Mouse (Mus musculus) liver, embryonic 13.5 days (tissue): ENCODE results near the gene Ltb4r1. TPM values are rescaled to one million over a fixed set of nuclear protein-coding genes. Genes with fewer than 3 reads are reported as not detected.

ENCODE experiments used
- ATAC-seq: fragments of 200-750 bp; cut with Nextera tagmentation; 2 replicates; pipeline ENCODE4 v1.8.0; 2017; ENCODE audit warnings: low read depth, mild to moderate bottlenecking, moderate number of reproducible peaks, moderate library complexity
- DNase-seq: peaks from one replicate; pipeline ENCODE4 v3.0.0; 2022
- H3K27ac ChIP-seq: fragments of 300-500 bp; sonication (generic); 2 replicates; pipeline ENCODE4 v1.5.1; 2015; ENCODE audit warnings: moderate library complexity, mild to moderate bottlenecking, inconsistent platforms
- H3K27me3 ChIP-seq: fragments of 300-500 bp; sonication (generic); 2 replicates; pipeline ENCODE4 v1.6.1; 2015; ENCODE audit warnings: mild to moderate bottlenecking, inconsistent platforms
- H3K36me3 ChIP-seq: fragments of 300-500 bp; sonication (generic); 2 replicates; pipeline ENCODE4 v1.6.1; 2015; ENCODE audit warnings: mild to moderate bottlenecking, inconsistent platforms
- H3K4me1 ChIP-seq: fragments of 300-500 bp; sonication (generic); replicated peaks from 2 replicates; pipeline ENCODE4 v1.6.1; 2015; ENCODE audit warnings: inconsistent platforms
- H3K4me2 ChIP-seq: fragments of 300-500 bp; sonication (generic); 2 replicates; pipeline ENCODE4 v1.6.1; 2015; ENCODE audit warnings: inconsistent platforms, mild to moderate bottlenecking, moderate library complexity
- H3K4me3 ChIP-seq: fragments of 300-500 bp; sonication (generic); replicated peaks from 2 replicates; pipeline ENCODE4 v1.5.1; 2015; ENCODE audit warnings: mild to moderate bottlenecking, inconsistent platforms
- H3K9ac ChIP-seq: fragments of 300-500 bp; sonication (generic); 2 replicates; pipeline ENCODE4 v1.6.1; 2015; ENCODE audit warnings: mild to moderate bottlenecking, inconsistent platforms
- H3K9me3 ChIP-seq: fragments of 300-500 bp; sonication (generic); replicated peaks from 2 replicates; pipeline ENCODE4 v1.6.1; 2016; ENCODE audit warnings: inconsistent platforms
- WGBS: fragments of 180-500 bp; shearing (Covaris S2); methylation state at CpG from one replicate; pipeline ENCODE4 v1.1.7; 2015; ENCODE audit not compliant: insufficient replicate concordance; 5-methylcytosine and 5-hydroxymethylcytosine counted together
- polyA plus RNA-seq: library from polyadenylated mRNA; unstranded; fragments of >200 nt; fragmentation: Nextera tagmentation; extraction: Ambion mirVana; gene quantifications from 2 replicates; pipeline ENCODE4 v1.2.1, GENCODE M21; 2015

The Ltb4r1 gene
- polyA plus RNA-seq, 1 experiment from 2014 or later = 4.4 TPM

DNA sequence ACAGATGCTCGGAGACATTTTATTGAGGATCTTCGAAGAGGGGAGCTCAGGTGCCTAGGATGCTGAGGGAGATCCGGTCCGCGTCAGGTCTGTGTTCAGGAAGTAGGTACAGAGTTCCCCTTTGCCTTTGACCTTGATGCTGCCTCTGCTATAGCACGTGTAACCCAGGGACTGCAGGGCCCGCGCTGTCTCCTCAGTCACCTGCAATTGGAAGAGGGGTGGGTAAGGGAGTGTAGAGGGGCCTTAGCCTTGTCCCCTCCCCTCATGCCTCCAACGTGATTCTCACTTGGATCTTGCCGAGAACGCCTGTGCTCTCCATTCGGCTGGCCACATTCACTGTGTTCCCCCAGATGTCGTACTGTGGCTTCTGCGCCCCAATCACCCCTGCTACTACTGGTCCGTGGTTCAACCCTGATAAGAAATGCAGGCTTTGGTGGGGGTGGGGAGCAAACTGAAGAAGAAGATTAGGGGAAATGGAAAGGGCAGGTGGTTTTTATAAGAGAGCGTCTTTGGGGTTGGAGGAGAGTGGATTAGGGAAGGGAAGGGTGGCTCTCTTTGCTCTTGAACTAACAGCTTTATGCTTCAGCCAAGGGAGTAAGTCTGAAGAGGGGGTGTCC is 3.4 kb downstream of the Ltb4r1 start:
- Histone ChIP-seq H3K27me3 (peaks cover 53% of the 10 kb centered on the region), H3K27ac (no peak overlapping the region)

DNA sequence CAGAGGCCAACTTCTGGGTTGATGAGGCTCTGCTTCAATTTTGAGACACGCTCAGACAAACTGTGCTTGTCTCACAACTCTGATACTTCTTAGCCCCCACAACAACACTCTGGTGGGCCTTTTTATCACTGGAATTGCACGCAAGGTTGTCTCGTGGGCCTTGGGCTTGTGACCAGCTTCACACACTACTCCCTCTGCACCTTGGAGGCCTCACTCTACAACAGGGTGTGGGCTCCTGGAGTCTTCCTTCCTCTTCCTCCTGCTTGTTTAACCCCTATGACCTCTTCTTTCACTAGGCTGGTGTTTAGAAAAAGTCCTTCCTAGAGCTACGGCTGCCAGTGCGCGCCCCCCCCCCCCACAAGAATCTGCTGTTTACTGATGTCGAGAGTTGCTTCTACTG is 10.9 kb downstream of the Ltb4r1 start:
- no peaks in the 10 kb centered on the region for H3K9me3 ChIP-seq
- H3K27me3 ChIP-seq = peaks cover 29% of the 10 kb centered on the region
- DNase-seq (no peak), ATAC-seq (no peak)
- H3K27ac ChIP-seq = no peak overlapping the region
- H3K4me3 ChIP-seq = no peak overlapping the region
- H3K9ac ChIP-seq = no peak overlapping the region
- peaks cover 20% of the 10 kb centered on the region for H3K4me1 ChIP-seq
- 44% methylated on average over 7 of the region's 7 CpGs for WGBS
- H3K36me3 ChIP-seq = no peaks in the 10 kb centered on the region
- no peak overlapping the region for H3K4me2 ChIP-seq

More for the DNA sequence above, 3.4 kb downstream of the Ltb4r1 start:
- ATAC-seq (peak; percentile 73), DNase-seq (no peak)
- Histone ChIP-seq H3K4me1 (peaks cover 57% of the 10 kb centered on the region), H3K36me3 (no peaks in the 10 kb centered on the region), H3K4me2 (peak overlapping the region; percentile 42), H3K9me3 (no peaks in the 10 kb centered on the region), H3K4me3 (0 out of 2 replicates have a peak overlapping the region, but pooled peaks have one; percentile 3), H3K9ac (peak overlapping the region; percentile 50; the same call in 1 of the 2 replicates)
- 31% methylated on average over 16 of the region's 16 CpGs for WGBS

DNA sequence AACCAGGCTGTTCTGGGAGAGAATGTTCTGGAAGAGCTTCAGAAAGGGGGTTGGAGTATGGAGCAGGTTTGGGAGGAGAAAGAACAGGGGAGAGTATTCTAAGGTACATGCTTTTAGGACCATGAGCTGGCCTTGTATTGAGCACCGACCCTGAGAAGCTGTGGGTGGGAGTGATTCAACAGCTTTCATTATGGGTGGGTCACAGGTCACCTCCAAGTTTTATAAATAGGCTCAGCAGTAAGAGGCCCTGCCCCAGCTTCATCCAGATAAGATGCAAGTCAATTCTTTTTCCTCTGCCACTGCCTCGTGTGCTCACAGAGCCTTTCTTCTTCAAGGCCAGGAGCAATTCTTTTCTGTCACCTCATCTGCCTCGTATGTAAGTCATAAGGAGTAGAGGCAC is 11.4 kb downstream of the Ltb4r1 start:
- peaks cover 31% of the 10 kb centered on the region for H3K27me3 ChIP-seq
- no peak for DNase-seq
- H3K27ac ChIP-seq = no peak overlapping the region
- no peak for ATAC-seq
- no peaks in the 10 kb centered on the region for H3K36me3 ChIP-seq
- H3K4me1 ChIP-seq = peaks cover 20% of the 10 kb centered on the region
- H3K9me3 ChIP-seq = no peaks in the 10 kb centered on the region
- no peak overlapping the region for H3K9ac ChIP-seq
- H3K4me2 ChIP-seq = no peak overlapping the region
- WGBS = 20% methylated on average over 3 of the region's 3 CpGs
- H3K4me3 ChIP-seq = no peak overlapping the region

DNA sequence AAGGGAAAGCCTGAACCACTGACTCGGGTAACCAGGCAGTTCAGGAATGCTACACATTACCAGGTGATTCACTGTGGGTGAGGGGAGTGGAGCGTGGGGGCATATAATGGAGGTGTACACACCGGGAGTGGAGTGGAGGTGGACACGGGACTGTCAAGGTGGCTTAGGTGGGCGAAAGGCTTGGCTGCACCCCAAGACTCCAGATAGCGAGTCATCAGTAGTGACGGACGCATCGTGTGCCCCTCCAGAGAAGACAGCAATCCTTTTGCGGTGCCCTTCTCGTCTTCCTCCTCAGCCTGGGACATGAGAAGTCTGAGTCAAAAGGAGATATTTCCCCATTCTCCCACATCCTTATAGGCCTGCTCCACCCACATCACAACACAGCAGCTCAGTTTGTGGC is 12.0 kb downstream of the Ltb4r1 start:
- Histone ChIP-seq H3K4me3 (no peak overlapping the region), H3K4me1 (peaks cover 20% of the 10 kb centered on the region), H3K27me3 (peaks cover 33% of the 10 kb centered on the region), H3K9me3 (no peaks in the 10 kb centered on the region), H3K4me2 (no peak overlapping the region), H3K27ac (no peak overlapping the region), H3K9ac (no peak overlapping the region), H3K36me3 (no peaks in the 10 kb centered on the region)
- DNase-seq = no peak
- WGBS = 67% methylated on average over 11 of the region's 11 CpGs
- no peak for ATAC-seq

DNA sequence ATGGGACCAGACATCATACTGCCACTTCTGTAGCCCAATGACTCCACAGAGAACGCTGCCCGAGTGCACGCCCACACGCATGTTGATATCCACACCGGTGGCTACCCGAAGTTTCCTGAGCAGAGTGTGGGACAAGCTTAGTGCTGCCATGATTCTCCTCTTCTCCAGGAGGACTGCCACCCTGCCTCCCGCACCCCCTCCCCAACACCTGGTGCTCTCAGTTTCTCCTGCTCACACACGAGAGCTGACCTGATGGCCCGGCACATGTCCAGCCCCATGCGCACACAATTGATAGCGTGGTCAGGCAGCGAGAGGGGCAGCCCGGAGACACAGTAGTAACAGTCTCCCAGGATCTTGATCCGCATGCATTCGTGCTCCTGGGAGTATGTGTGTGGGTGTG is 12.9 kb downstream of the Ltb4r1 start:
- DNase-seq = no peak
- no peaks in the 10 kb centered on the region for H3K36me3 ChIP-seq
- H3K9me3 ChIP-seq = no peaks in the 10 kb centered on the region
- no peak overlapping the region for H3K9ac ChIP-seq
- WGBS = 79% methylated on average over 15 of the region's 15 CpGs
- H3K4me2 ChIP-seq = no peak overlapping the region
- H3K4me1 ChIP-seq = peaks cover 20% of the 10 kb centered on the region
- no peak for ATAC-seq
- no peak overlapping the region for H3K27ac ChIP-seq
- H3K4me3 ChIP-seq = no peak overlapping the region
- H3K27me3 ChIP-seq = peaks cover 35% of the 10 kb centered on the region

DNA sequence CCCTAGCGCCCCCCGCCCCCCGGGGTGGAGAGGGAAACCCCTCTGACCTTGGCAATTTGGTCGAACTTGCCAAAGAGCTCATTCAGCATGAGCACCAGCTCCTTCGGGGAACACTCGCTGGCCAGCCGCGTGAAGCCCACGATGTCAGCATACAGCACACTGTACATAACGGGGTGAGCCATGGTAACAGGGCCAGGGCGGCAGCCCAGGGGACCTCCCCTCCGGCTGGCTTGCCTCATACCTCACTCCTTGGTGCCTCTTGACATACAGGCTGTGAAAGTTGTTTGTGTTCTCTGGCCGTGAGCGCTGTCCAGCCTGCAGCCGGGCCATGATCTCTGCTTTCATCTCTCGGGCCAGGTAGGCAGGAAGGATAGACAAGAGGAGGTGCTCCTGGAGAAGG is 13.9 kb downstream of the Ltb4r1 start:
- Histone ChIP-seq H3K4me1 (peaks cover 20% of the 10 kb centered on the region), H3K27me3 (peaks cover 37% of the 10 kb centered on the region), H3K27ac (no peak overlapping the region), H3K4me3 (no peak overlapping the region), H3K9me3 (no peaks in the 10 kb centered on the region), H3K9ac (no peak overlapping the region), H3K36me3 (no peaks in the 10 kb centered on the region), H3K4me2 (no peak overlapping the region)
- 64% methylated on average over 16 of the region's 16 CpGs for WGBS
- no peak for ATAC-seq
- DNase-seq = no peak

DNA sequence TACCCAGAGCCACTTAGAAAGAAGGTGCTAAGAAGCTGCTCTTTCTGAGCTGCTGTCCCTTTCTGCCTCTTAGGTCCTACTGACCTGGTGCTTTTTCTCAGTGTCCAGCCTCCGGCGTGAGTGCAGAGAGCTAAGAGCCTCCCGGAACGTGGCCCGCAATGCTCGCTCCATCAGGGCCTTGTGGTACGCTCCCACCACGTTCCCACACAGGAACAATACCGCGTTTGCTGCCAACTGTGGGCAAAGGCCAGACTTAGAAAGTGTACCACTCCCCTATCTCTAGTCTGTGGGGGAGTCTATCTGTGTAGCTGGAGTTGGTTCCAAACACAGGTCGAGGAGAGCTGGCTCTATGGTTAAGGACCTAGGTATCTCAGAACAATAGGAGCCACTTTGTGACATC is 15.0 kb downstream of the Ltb4r1 start:
- H3K4me1 ChIP-seq = peaks cover 20% of the 10 kb centered on the region
- no peak overlapping the region for H3K9ac ChIP-seq
- 76% methylated on average over 11 of the region's 11 CpGs for WGBS

DNA sequence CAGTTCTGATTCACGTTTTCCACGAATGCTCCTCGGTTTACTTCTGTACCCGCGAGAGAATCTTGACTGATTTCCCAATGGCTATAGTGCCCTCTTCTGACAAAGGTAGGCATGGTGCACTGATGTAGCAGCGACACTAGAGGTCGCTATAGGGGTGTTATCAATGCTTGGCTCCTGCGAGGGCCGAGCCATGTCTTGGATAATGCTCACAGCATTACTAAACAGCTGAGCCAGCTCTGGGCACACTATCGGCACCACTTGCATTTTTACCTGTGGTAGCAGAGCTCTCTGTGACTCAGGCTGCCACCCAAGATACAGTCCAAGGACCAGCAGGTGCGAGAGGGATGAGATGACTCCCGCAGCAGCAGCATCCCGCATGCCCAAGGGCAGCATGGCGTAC is 15.5 kb downstream of the Ltb4r1 start:
- H3K4me3 ChIP-seq = no peak overlapping the region
- H3K4me2 ChIP-seq = peak overlapping the region; percentile 26
- H3K9ac ChIP-seq = no peak overlapping the region
- ATAC-seq = peak; percentile 57
- peak; percentile 38 for DNase-seq
- WGBS = 19% methylated on average over 14 of the region's 14 CpGs
- H3K36me3 ChIP-seq = 0 out of 2 replicates have a peak, but pooled peaks cover 2% of the 10 kb centered on the region
- H3K9me3 ChIP-seq = no peaks in the 10 kb centered on the region
- H3K4me1 ChIP-seq = peaks cover 20% of the 10 kb centered on the region
- peaks cover 45% of the 10 kb centered on the region for H3K27me3 ChIP-seq
- no peak overlapping the region for H3K27ac ChIP-seq

More for the DNA sequence above, 15.0 kb downstream of the Ltb4r1 start:
- peaks cover 39% of the 10 kb centered on the region for H3K27me3 ChIP-seq
- no peak overlapping the region for H3K4me2 ChIP-seq
- DNase-seq (no peak), ATAC-seq (no peak)
- H3K27ac ChIP-seq = no peak overlapping the region
- H3K9me3 ChIP-seq = no peaks in the 10 kb centered on the region
- H3K4me3 ChIP-seq = no peak overlapping the region
- 0 out of 2 replicates have a peak, but pooled peaks cover under 1% of the 10 kb centered on the region for H3K36me3 ChIP-seq

DNA sequence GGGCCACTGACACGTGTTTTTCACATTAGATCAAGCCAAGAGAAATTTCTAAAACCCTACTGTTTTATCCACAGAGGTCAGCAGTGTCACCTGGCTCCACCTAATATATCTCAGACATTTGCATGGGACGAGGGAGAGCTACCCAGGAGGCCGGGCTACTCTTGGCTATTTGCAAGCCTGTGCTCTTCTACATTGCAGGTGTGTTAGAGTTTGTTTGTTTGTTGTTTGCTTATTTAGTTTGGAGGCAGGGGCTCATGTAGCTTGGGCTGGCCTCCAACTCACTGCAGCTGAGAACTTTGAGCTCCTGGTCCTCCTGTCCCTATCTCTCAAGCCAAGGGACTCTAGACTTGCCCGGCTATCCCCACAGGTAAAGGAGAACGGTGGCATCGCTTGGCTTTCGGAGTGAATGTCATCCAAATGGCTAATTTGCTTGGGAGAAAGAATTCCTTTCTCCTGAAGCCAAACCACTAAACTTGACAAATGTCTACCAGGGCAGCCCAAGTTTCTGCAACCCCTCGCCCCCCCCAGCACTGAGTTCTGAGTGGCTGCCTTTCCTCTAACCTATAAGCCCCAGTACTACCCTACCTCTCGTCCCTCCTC is 16.7 kb downstream of the Ltb4r1 start:
- no peak overlapping the region for H3K4me3 ChIP-seq
- H3K4me1 ChIP-seq = peaks cover 10% of the 10 kb centered on the region
- H3K9me3 ChIP-seq = no peaks in the 10 kb centered on the region
- ATAC-seq (no peak), DNase-seq (no peak)
- 56% methylated on average over 9 of the region's 9 CpGs for WGBS
- H3K27me3 ChIP-seq = peaks cover 53% of the 10 kb centered on the region
- peak overlapping the region; percentile 48; the same call in 1 of the 2 replicates for H3K4me2 ChIP-seq
- H3K27ac ChIP-seq = no peak overlapping the region
- H3K9ac ChIP-seq = no peak overlapping the region
- 0 out of 2 replicates have a peak, but pooled peaks cover 2% of the 10 kb centered on the region for H3K36me3 ChIP-seq

DNA sequence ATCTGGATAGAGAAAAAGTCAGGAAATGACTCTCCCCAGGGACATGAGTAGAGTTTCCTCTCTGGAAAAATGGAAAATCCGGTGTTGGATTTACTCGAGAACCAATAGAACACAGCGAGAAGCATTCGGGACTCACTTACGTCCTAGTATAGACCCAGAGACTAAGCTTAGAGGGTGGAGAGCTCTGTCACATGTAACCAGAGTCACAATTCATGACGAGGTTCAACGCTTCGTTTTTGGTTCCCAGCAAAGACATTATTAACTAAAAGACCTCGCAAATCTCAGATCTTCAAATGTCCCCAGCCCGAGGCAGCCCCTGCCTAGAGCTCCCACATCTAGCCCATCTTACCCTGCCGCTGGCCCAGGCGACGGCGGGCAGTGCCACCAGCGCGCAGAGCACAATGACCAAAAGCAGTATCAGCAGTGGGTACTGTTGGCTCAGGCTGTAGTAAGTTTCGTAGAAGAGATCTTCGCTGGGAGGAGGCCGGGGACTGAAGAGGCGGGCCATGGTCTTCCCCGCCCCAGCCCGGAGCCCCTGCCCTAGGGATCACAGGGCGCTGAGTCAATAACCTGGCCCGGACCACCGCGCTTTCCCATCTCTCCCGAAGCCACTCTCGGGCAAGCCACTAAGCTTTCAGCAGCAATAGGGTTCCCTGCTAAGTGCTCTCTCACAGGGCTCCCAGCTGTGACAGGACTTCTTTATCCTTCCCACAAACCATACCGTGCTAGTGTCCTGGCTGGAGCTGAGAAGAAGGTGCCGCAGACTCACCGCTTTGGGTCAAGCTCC is 17.6 kb downstream of the Ltb4r1 start:
- H3K4me1 ChIP-seq = peaks cover 13% of the 10 kb centered on the region
- 13% methylated on average over 31 of the region's 31 CpGs for WGBS
- ATAC-seq = no peak
- H3K9ac ChIP-seq = no peak overlapping the region
- 0 out of 2 replicates have a peak, but pooled peaks cover 2% of the 10 kb centered on the region for H3K36me3 ChIP-seq
- peaks cover 62% of the 10 kb centered on the region for H3K27me3 ChIP-seq
- no peaks in the 10 kb centered on the region for H3K9me3 ChIP-seq
- no peak for DNase-seq
- peak overlapping the region; percentile 41 for H3K4me3 ChIP-seq
- peak overlapping the region; percentile 48 for H3K4me2 ChIP-seq
- no peak overlapping the region for H3K27ac ChIP-seq

DNA sequence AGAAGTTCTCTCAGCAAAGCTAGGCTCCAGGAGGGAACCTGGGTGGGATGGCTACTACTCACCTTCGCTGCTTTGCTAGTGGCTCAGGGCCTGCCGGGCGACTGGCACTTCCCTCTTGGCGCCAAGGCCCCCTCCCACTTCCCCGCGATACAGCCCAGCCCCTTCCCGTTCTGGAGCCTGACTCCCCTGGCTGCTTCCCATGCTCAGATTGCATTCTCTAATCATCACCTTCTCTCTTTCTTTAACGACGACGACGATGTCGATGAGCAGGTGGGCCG is 18.1 kb downstream of the Ltb4r1 start, which contains the start of gene Adcy4:
Gene Adcy4 (minus strand): TSS at position 138 of the 278 bp plus-strand sequence.
- Histone ChIP-seq H3K4me2 (peak within 1 kb of the TSS; percentile 48), H3K9me3 (no peaks in the 10 kb centered on the region), H3K36me3 (0 out of 2 replicates have a peak, but pooled peaks cover 2% of the 10 kb centered on the region), H3K27me3 (peaks cover 63% of the 10 kb centered on the region), H3K27ac (no peak within 1 kb of the TSS), H3K4me3 (peak within 1 kb of the TSS; percentile 41), H3K9ac (no peak within 1 kb of the TSS), H3K4me1 (peaks cover 19% of the 10 kb centered on the region)
- ATAC-seq (no peak), DNase-seq (no peak)
- WGBS = 16% methylated on average over 13 of the region's 13 CpGs
